Mouse (Mus musculus): ENCODE data around the gene Hspg2. TPM values are rescaled to one million over a fixed set of nuclear protein-coding genes. Genes with fewer than 3 reads are reported as not detected.
A peak's percentile ranks its signal among the peaks of the same experiment; 100 is the strongest.
"Not testable (repeated sequence)": the region's sequence is repeated elsewhere in the genome, so short reads cannot be mapped to it uniquely, and the experiment has no call there.

The Hspg2 gene
- total RNA-seq, 2 experiments from 2014 or later: 524 to 560 TPM

DNA sequence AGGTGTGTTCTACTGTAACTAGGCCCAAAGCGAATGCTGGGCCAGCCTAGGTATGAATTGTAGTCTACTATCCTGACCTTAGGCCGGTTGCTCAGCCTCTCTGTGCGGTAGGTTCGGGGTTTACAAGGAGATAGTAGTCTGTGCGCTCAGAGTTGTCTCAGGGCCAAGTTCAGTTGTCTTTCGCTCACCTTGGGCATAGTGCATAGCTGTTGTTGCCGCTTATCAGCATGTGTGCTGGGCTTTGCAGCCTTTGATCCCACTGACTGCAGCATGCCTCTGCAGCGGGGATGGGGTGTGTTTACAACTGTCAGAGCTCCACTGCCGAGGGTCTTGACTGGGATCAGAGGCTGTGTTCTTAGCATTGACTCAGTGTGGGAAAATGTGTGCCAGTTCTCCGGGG lies 74.4 kb downstream of the Hspg2 start:
- intact Hi-C loops (cut with DNase I): no loop called here
- DNase-seq: peak in 1 of 2 experiments; percentile 20

DNA sequence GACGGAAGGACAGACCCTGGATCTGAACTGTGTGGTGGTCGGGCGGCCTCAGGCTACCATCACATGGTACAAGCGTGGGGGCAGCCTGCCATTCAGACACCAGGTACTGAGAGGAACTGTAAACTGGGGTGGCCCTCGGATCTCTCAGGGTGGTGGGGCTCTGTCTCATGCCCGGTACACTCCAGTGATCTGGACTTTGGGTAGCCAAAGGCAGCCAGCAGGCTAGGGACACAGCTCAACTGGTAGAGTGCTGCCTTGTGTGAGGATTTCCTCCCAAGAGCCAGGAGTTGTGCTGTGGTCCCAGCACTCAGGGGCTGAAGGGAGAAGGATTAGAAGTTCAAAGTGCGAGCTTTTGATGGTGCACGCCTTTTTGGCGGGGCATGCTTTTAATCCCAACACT lies 77.0 kb downstream of the Hspg2 start:
- DNase-seq: no peak
- intact Hi-C loops (cut with DNase I): no loop called here

DNA sequence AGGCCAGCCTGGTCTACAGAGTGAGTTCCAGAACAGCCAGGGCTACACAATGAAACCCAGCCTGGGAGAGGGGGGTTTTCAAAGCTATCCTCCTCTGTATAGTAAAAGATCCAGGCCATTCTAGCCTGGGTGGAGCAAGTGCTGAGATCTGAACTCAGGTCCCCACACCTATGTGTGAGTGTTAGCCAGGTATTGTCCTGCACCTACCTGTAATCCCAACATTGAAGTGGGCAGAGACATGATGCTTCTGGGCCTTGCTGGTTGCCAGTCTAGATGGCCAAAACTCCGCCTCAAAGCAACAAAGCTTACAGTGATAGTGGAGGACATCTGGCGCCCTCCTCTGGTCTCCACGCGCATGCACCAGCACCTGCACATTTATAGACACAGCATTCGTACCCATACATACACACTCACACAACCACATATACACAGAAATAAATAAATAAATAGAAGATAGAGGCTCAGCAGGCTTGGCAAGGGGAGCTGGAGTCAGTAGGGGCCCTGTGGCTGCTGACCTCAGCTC lies 77.5 kb downstream of the Hspg2 start:
- intact Hi-C loops (cut with DNase I): loop anchor here (2.0 kb wide), 1 partner anchor 15 kb away; no protein-coding TSS in a partner anchor
- peak; percentile 41 to 57 for DNase-seq

DNA sequence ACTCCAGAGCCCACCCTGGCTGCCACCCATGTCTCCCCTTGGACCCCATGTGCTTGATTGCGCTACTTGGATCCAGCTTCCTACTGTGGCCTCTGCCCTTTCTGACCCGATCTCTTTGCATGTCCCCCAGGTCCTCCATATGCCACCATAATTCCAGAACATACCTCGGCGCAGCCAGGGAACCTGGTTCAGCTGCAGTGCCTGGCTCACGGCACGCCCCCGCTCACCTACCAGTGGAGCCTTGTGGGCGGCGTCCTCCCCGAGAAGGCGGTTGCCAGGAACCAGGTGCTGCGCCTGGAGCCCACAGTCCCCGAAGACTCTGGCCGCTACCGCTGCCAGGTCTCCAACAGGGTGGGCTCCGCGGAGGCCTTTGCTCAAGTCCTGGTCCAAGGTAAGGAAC lies 84.9 kb downstream of the Hspg2 start:
- intact Hi-C loops (cut with DNase I): no loop called here
- DNase-seq: no peak

GRCm38 (mm10) chr4:137556673-137557210 lies 88.2 kb downstream of the Hspg2 start:
- intact Hi-C loops (cut with DNase I): no loop called here
- DNase-seq: no peak

- intact Hi-C loops (cut with DNase I): no loop called here
- no peak for DNase-seq
These were observed 101.3 kb downstream of the Hspg2 start for GRCm38 (mm10) chr4:137569873-137570272.

DNA sequence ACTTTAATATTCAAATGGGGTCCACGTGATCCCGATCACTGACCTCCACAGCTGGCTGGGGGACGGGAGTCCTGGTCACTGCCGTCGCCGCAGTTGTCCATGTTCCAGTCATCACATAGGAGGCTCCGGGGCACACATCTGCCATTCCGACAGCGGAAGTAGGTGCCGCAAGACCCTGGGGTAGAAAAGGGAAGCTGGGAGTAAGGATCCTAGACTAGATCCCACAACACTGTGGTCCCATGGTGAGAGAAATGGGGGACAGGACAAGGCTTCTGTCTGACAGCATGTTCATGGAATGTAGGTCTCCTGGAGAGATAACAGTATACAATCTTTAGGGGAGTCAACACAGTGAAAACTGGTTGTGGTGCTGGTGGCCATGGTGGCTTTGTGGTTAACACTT lies 105.9 kb downstream of the Hspg2 start, which contains the start of gene Ldlrad2:
Gene Ldlrad2 (minus strand): TSS at position 101 of the 400 bp plus-strand sequence.
- DNase-seq: no peak
- intact Hi-C loops (cut with DNase I): no loop called here

DNA sequence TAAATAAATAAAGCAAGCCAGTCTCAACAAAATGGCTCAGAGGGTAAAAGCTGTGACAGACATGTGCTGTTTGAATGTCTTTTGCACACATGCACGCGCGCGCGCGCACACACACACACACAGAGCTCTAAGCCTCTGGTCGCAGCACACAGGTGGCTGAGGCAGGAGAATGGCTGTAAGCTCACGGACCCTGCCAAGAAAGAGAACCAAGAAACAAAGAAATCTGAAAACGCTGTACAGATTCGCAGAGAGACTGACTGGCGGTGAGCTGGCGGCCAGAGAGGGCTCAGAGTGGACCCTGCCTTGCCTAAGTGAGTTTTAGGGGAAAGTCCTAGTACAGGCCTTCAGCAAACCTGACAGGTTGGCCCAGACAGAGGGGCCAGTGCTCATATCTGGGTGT lies 108.9 kb downstream of the Hspg2 start:
- intact Hi-C loops (cut with DNase I): loop anchor here (5.0 kb wide), 2 partner anchors 120 to 135 kb away; no protein-coding TSS in a partner anchor

DNA sequence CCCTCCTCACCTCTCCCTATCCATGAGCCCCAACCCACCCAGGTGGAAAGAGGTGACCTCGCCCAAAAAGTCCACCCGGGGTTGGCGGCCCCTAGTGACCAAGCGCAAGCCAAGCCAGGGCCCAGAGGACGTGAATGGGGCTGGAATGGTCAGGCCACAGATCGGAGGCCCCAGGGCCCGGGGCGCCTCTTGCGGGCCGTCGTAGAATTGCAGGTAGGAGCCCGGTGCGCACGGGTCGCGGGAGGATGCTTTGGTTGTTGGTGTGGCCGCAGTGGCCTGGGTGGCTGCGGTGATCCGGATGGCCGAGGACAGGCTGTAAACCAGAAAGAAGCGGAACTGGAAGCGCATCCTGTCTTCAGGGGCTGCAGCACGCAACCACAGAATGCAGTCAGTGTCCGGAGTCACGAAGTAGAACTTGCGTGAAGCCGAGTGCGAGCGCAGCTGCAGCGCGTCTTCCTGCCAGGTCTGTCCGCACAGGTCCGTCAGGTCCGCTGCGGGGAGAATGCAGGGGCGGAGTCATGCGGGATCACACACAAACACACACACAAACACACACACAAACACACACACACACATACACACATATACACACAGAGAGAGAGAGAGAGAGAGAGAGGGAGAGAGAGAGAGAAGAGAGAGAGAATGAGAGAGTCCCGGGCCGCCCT lies 109.7 kb downstream of the Hspg2 start:
- DNase-seq: peak; percentile 63 to 77
- intact Hi-C loops (cut with DNase I): loop anchor here (5.0 kb wide), 2 partner anchors 121 to 136 kb away; no protein-coding TSS in a partner anchor

More for the DNA sequence above, 108.9 kb downstream of the Hspg2 start:
- DNase-seq: no peak

GRCm38 (mm10) chr4:137579789-137580188 lies 111.2 kb downstream of the Hspg2 start:
- no peak for DNase-seq
- intact Hi-C loops (cut with DNase I): loop anchor here (5.0 kb wide), 2 partner anchors 122 to 137 kb away; no protein-coding TSS in a partner anchor

DNA sequence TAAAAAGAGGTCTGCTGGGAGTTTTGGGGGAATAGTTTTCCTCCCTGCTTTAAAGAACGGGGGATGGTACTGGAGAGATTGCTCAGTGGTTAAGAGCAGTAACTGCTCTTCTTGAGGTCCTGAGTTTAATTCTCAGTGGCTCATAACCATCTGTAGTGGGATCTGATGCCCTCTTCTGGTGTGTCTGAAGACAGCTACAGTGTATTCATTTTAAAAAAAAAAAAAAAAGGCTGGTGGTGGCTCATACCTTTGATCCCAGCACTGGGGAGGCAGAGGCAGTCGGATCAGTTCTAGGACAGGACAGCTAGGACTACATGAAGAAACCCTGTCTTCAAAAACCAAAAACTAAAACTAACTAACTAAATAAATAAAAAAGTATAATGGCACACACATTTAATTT lies 111.7 kb downstream of the Hspg2 start:
- intact Hi-C loops (cut with DNase I): no loop called here
- DNase-seq: no peak

DNA sequence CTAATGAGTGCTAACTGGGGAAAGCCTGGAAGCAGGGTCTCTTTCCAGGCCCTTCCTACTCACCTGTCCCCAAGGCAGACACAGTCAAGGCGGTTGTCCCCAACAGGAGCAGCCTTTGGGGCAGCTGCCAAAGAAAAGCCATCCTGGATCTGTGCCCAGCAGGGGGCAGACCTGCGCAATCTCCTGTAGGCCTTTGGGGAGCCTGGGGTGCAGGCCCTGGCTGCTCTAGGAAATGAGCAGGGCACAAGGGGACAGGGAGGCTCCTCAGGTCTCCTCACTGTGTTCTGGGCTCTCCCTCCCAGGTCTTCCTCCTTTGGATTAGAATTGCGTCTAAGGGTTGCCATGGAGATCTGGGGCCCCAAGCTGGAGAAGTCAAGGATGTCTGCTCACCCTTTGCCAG lies 113.2 kb downstream of the Hspg2 start:
- no peak for DNase-seq
- intact Hi-C loops (cut with DNase I): no loop called here

DNA sequence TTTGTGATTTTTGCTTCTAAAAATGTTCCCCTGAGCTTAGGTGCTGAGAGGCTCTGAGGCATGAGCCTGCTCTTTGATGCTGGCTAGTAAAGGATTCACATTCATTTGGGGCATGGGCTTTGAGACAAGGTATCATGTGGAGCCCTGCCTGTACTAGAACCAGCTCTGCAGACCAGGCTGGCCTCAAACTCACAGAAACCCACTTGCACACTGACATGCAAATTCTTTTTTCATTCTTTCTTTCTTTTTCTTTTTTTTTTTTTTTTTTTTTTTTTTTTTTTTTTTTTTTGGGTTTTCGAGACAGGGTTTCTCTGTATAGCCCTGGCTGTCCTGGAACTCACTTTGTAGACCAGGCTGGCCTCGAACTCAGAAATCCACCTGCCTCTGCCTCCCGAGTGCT lies 120.5 kb downstream of the Hspg2 start:
- DNase-seq: not testable (repeated sequence)

DNA sequence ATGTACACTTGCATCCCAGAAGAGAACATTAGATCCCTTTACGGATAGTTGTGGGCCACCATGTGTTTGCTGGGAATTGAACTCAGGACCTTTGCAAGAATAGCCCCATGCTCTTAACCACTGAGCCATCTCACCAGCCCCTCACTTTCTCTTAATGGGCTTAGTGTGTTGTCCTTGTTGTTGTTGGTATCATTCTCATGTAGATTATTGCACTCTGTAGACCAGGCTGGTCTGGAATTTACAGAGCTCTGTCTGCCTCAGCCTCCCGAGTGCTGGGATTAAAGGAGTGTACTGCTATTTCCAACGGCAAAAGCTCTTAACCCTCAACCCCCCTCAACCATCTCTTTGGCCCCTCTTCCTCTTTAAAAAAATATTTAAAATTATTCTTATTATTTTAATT lies 121.0 kb downstream of the Hspg2 start:
- no peak for DNase-seq
- intact Hi-C loops (cut with DNase I): no loop called here

More for the DNA sequence above, 120.5 kb downstream of the Hspg2 start:
- intact Hi-C loops (cut with DNase I): not testable (repeated sequence)

- intact Hi-C loops (cut with DNase I): no loop called here
- no peak for DNase-seq
These were observed 122.4 kb downstream of the Hspg2 start for GRCm38 (mm10) chr4:137590961-137591360.

DNA sequence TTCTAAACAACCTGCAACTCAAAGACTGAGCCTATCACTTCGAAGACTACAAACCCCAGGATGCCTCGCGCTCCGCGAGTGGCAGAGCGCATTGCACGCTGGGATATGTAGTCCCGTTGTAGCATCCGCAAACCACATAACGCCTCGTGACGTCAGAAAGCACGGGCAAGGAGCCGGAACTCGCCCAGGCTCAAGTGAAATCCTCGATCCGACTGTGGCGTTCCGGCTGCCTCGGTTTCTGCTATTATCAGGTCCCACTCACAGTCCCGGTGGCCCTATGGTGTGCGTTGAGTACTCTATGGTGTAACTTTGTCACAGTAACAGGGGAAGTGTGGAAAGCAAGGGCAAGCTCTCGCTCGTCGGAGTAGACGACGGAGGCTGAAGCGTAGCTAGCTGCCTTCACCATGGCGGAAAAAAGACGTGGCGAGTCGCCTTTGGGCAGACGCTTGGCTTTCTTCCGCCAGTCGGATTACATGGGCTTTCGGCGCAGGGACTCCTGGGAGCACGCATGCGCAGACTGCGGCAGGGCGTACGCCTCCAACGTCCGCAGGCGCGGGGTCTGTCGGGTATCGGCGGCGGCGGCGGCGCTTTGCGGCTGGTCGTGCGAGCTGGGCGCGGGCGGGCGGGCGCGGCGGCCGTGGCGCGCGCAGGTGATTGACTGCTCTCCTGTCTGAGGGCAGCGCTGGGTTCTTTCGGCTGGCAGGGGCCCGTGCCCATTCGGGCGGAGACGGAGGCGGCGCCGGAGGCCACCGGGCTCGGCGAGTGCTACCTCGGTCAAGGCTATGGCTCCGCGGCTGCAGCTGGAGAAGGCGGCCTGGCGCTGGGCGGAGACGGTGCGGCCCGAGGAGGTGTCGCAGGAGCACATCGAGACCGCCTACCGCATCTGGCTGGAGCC lies 125.3 kb downstream of the Hspg2 start, which contains the start of gene Usp48:
Gene Usp48 (plus strand): TSS at position 155 of the 895 bp plus-strand sequence.
- intact Hi-C loops (cut with DNase I): no loop called here
- peak; percentile 99 to 100 for DNase-seq

- intact Hi-C loops (cut with DNase I): no loop called here
- DNase-seq: no peak
These were observed 126.1 kb downstream of the Hspg2 start for GRCm38 (mm10) chr4:137594496-137595270.

GRCm38 (mm10) chr4:137597098-137597630 lies 128.6 kb downstream of the Hspg2 start:
- intact Hi-C loops (cut with DNase I): no loop called here
- DNase-seq: no peak

DNA sequence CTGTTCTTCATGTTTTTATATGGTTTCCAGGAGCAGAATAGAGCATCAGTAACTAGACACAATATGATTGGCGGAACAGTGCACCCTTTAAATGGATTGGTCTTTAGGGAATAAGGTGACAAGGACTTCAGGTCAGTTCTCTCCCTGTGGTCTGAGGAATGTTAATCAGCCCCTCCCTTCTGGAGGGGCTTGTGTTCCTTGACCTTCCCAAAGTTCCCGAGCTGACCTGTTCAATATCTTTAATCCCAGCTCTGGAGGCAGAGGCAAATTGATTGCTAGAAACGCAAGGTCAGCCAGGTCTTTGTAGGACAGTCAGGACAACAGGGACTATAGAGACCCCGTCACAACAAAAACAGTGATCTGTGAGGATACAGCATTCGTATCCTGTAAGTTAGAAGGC lies 130.0 kb downstream of the Hspg2 start:
- intact Hi-C loops (cut with DNase I): no loop called here
- DNase-seq: no peak
